Mouse (Mus musculus): ENCODE results near the gene Srxn1.

- no peak for TF ChIP-seq CTCF (IDR thresholded peaks at IDR 0.05; ENCODE audit: borderline replicate concordance, insufficient read depth, low read length)
- no peak for TF ChIP-seq POLR2A (IDR thresholded peaks at IDR 0.05; ENCODE audit: low read depth, low read length)
Measured at GRCm38 (mm10) chr2:152091342-152092056, 13.8 kb upstream of the Srxn1 start.

All from embryonic fibroblast, embryonic 13.5 days (primary cell).